Mouse (Mus musculus) CH12.LX (cell line): ENCODE measurements around the gene Guk1.

Experiments
- CTCF ChIP-seq, 2 experiments: IDR thresholded peaks in 1 of 2; conservative IDR thresholded peaks in 1 of 2; 2 replicates each; pipeline ENCODE4 v1.5.1; 2011 to 2012; ENCODE audit warnings: low read depth in 2 of 2, low read length in 2 of 2, improper control_type of control experiment in 1 of 2, inconsistent platforms in 1 of 2, mild to moderate bottlenecking in 1 of 2, moderate library complexity in 1 of 2
- KAT2A ChIP-seq: IDR thresholded peaks from 2 replicates; pipeline ENCODE4 v1.6.1; 2012; ENCODE audit warnings: low read length, improper control_type of control experiment, inconsistent platforms; ENCODE audit not compliant: insufficient replicate concordance
- MAFK ChIP-seq: IDR thresholded peaks from 2 replicates; pipeline ENCODE4 v1.6.1; 2011; ENCODE audit warnings: low read length, improper control_type of control experiment; ENCODE audit not compliant: insufficient replicate concordance
- MYC ChIP-seq: IDR thresholded peaks from 2 replicates; pipeline ENCODE4 v1.6.1; 2011; ENCODE audit warnings: low read depth, mild to moderate bottlenecking, improper control_type of control experiment, low read length
- RCOR1 ChIP-seq: conservative IDR thresholded peaks from 2 replicates; pipeline ENCODE4 v1.6.1; 2012; ENCODE audit warnings: low read depth, mild to moderate bottlenecking, inconsistent platforms, low read length, improper control_type of control experiment
- TCF12 ChIP-seq: IDR thresholded peaks from 2 replicates; pipeline ENCODE4 v1.6.1; 2014; ENCODE audit warnings: low read depth, mild to moderate bottlenecking, inconsistent platforms, low read length, improper control_type of control experiment
- USF1 ChIP-seq: IDR thresholded peaks from 2 replicates; pipeline ENCODE4 v1.6.1; 2014; ENCODE audit warnings: low read depth, mild to moderate bottlenecking, inconsistent platforms, low read length, improper control_type of control experiment
- ZMIZ1 ChIP-seq: IDR thresholded peaks from 2 replicates; pipeline ENCODE4 v1.6.1; 2012; ENCODE audit warnings: low read depth, mild to moderate bottlenecking, inconsistent platforms, low read length, improper control_type of control experiment

DNA sequence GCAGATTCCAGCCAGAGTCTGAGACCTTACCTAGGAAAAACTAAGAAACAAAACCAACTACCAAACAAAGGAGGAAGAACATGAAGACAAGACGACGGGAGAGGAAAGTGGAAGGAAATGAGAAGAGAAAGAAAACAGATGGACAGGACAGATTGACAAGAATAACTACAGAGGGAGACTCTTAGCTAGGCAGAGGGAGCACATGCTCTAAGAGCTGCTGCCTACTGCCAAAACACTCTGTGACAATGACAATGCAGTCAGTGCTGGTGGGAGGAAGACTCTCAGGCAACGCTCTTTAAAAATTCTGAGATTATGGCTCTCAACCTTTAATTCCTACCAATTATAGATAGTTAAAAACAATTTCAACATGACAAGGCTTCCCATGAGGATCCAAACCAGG lies 24.9 kb upstream of the Guk1 start:
- TF ChIP-seq RCOR1 (no peak), MAFK (no peak), CTCF (conservative IDR thresholded peaks at IDR 0.05 in 1 of 2, IDR thresholded peaks at IDR 0.05 in 1 of 2; ENCODE audit: low read depth in 2 of 2, low read length in 2 of 2) (no peak), ZMIZ1 (no peak), KAT2A (no peak), USF1 (no peak), MYC (no peak), TCF12 (no peak)
